Mouse (Mus musculus) adrenal gland, postnatal 10 days (tissue): ENCODE measurements at regions not wholly inside any gene's neighbourhood (a gene's known extent, or its start where the extent isn't known, plus 50 kb on each side); places are given as distances from the start of the nearest gene placed in this dataset. TPM values are rescaled to one million over a fixed set of nuclear protein-coding genes. Genes with fewer than 3 reads are reported as not detected.
A peak's percentile ranks its signal among the peaks of the same experiment; 100 is the strongest.

ENCODE experiments used
- DNase-seq: peaks from one replicate; pipeline ENCODE4 v3.0.0; 2021; ENCODE audit warnings: mixed read lengths
- microRNA-seq: library from miRNA; unstranded; fragments of <30 nt; microRNA quantifications from one replicate; pipeline ENCODE4 v1.2.0, GENCODE M21; 2021

DNA sequence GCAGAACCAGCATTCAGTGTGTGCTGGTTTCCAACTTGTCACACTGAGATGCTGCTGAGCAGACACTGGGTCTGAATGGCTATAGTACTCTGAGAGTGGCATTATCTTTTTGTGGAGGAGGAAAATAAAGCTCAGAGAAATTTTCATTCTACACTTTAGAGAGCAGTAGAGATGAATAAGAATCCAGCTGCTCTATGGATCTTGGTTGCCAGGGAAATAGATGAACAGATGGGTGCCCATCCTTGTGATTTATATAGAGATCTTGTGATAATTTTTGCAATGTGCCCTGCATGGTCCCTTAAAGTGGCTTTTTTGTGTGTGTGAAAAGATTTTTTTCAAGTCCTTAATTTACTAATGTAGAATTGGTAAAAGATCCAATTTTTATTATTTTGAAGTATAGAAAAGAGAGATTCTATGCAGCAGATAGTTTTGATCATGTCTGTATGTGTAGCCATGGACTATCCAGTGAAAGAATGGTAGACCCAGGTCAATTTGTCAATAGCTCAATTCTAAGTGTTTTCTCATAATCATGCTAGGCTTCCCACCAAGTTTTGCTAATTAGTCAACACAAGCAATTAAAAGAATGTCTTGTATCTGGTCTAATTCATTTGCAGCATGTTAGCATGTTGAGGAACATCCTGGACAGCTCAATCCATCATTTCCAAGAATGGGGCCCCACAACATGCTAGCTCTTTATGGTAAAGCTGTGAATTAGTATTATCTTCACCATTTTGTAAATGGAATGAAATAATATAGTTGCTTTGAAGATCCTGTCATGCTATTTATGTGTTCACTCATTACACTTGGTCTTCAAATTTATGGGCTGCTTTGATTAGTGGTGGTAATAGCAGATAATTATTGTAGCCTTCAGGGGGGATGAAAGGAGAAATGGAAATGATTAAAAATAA, 184.7 kb downstream of the Snx13 start:
- DNase-seq: no peak

DNA sequence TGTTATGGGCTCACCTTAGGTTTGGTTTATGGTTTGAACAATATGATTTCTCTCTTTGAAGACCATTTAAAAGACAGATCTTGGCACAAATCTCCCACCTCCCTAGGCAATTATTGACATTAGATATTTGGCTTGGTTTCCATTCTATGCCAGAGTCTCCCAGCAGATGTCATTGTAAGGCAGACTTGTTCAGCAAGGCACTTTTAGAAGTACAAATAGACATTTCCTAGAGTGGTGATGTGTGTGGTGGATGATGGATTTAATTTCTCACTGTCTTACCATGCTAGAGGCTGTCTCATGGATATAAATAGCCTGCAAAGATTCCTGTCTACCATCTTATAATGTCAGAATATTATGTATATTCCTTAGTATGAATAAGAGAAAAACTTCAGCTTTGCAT, 173.4 kb downstream of the Snx13 start:
- no peak for DNase-seq

DNA sequence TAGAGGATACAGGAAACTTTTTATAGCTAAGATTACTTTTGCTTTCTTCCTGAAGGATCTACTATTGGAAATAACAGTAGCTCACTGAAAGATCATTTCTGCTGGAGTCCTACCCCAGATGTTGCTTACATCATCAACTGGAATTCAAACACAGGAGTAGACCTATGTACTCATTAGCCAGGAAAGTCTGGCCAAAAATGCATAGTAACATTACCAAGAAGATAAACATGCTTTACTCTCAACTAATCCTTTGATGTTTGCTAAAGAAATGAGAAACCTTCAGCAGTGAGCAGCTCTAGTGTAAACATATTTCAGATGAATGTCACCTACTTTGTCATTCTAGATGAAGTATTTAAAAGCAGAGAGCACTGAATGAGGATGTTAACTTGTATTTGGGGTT, 173.0 kb downstream of the Snx13 start:
- no peak for DNase-seq

DNA sequence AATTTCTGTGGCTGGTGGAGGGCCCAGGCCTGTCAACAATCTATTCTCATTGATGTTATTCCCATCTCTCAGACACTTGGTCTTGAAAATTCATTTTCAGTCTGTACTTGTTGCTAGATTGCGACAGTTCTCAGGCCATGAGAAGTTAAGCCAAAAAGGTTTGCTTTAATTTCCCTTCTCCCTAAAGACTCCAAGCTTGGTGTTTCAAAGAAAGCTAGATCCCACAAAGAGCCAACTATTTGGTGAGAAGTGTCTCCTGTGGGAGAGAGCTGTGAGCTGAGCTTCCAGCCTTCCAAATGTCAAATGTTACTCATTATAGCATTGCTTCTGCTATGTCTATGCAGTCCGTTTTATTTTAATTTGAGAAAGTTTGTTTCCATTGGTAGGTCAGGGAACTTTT, 169.7 kb downstream of the Snx13 start:
- DNase-seq: peak; percentile 11

DNA sequence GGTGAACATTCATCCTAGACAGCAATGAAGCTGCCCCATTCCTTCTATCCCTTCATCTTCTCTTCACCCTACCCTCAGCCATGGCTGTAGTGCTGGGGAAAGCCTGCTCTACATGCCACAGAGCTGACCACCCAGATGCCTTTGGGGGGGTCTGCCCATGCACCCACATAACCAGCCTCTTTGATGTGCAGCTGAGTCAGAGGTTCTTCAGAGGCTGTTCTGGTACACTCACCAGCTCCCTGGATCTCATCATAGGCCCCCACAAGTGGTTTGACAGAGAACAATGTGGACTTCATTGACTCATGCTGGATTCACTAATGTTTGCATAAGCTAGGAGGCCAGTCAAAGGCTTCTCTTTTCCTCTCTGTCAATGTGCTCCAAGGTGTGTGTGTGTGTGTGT, 162.4 kb downstream of the Snx13 start:
- no peak for DNase-seq

DNA sequence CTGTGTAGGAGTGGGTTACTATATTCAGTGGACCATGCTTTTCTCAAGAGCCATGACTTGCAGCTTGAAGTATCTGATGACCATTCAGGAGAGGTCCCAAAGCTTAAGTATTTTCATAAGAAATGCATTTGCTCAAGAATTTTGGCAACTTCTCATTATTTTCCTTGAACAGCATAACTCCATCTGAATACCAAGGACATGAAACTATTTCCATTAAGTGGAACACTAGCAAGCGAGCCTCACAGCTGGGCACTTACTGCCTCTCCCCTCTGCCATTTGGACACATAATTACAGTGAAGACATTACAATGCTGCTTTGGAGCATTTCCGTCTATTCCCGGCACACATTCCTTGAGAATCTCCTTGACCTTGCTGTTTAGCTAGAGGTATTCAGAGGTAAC, 160.6 kb downstream of the Snx13 start:
- DNase-seq: no peak

DNA sequence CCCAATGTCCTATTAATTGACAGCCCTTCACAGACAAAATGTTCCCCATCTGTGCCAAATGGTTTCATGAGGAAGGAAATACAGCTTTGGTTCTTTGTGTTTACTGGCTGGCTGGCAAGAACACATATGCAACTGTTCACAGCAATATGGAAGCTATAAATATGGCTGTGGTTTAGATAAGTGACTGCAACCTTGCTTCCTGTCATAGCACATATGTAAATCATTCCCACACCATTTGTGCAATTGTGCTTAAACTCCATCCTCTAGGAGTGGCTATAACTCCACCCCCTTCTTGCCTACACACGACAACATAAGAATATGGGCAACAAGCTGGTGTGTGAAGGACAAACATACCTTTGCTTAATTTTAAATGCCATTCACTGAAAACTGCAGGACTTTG, 156.4 kb downstream of the Snx13 start:
- no peak for DNase-seq

DNA sequence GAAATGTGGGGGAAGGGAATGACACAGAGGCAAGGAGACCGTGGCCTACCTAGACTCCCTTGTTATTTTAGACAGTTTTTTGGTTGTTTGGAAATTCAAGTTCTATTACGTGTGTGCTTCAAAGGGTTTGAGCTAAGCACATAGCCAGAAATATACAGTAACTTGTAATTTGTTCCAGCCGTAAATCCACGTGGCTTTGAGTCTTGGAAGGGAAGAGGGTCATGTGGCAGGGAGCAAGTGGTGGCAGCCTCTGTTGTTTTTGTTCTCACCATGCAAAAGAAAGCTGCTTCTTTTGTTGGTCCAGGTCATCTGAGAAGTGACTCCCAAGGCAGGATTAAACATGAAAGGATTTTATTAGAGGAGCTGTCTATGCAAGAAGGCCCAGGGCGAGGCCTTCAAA, 153.1 kb downstream of the Snx13 start:
- no peak for DNase-seq

Small RNA genes lying in the stretch of these regions (microRNA-seq; reads per million reads assigned to microRNA genes)
- gene Gm44396: not detected
